Mouse (Mus musculus): ENCODE measurements around the gene Ppp1r14a.

Gene Ppp1r14a

DNA sequence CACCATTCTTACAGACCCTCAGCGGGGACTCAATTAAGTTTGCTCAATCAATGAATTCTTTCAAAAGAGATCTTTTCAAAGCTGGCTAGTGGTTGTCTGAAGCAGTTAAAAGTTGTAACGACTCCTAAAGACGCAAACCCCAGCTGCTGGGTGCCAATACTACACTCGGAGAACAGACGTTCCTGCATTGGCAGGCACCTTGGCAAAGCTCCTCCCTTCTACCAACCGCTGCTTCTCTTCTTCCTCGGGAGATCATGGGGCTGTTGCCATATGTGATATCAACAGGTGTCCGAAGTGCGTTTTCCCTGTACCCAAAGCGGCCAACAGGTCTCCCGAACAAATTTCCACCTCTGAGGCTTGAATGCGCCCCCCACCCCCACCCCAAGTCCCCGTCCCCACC, 8.3 kb upstream of the Ppp1r14a start:
- DNase-seq, result no peak

GRCm38 (mm10) chr7:29281201-29282073, 7.7 kb upstream of the Ppp1r14a start, which contains the start of gene Spint2:
Gene Spint2 (minus strand): TSS chr7:29281912.
- DNase-seq, result peak; percentile 95

DNA sequence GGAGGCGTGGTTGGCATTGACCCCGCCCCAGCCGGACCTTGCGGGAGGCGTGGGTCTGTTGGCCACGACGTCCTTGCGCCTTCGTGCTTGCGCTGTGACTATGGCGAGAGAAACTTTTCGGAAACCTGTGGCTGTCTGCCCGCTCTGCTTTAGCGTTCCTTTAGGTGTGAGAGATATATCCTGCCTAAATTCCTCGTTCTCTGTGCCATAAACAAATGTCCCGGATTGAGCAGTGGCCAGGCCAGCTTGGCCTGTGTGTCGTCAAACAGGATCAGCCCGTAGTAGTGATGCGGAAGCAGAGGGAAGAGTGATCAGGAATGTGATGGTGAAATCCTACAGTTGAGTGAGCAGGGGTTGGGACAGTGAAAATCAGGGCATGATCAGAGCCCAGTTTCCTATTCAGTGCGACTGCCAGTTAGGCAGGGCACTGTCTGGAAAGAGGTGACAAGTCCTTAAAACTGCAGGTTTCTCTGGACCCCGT, 7.0 kb upstream of the Ppp1r14a start:
- no peak for DNase-seq

- no peak for DNase-seq
These were observed 5.2 kb upstream of the Ppp1r14a start for GRCm38 (mm10) chr7:29283876-29284275.

GRCm38 (mm10) chr7:29284523-29284922, 4.6 kb upstream of the Ppp1r14a start:
- DNase-seq, result no peak

DNA sequence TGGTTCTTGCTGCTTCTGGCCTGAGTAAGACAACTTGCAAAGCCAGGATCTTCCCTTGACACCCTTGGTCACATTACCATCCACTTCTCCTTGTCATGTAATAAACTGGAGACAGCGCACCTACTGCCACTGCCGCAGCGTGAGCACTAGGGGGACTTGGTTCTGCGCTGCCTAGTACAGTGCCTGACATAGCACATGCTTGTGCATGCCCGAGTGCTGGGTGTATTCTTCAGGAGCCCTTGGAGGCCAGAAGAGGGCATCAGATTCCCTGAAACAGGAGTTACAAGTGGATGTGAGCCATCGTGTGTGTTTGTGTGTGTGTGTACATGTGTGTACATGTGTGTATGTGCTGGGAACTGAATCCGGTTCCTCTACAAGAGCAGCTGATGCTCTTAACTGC, 1.6 kb upstream of the Ppp1r14a start:
- no peak for DNase-seq

DNA sequence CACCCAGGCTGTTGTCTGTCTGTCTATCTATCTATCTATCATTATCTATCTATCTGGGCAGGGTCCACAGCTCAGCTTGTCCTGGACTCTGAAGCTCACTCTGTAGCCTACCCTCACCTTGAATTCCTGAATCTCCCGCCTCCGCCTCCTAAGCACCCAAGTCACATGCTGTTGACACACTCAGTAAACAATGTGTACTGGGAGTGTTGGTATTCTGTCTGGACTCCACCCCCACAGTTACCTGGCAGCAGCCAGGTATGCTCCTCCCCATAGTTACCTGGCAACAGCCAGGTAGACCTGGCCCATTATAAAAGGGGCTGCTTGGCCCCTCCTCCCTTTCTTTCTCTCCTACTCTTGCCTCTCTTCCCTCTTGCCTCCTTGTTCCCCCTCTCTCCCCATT, 1.0 kb upstream of the Ppp1r14a start:
- DNase-seq, result no peak

GRCm38 (mm10) chr7:29289856-29290255, 748 bp downstream of the Ppp1r14a start:
- DNase-seq, result peak; percentile 96

GRCm38 (mm10) chr7:29290691-29291485, 1.8 kb downstream of the Ppp1r14a start:
- peak; percentile 93 for DNase-seq

DNA sequence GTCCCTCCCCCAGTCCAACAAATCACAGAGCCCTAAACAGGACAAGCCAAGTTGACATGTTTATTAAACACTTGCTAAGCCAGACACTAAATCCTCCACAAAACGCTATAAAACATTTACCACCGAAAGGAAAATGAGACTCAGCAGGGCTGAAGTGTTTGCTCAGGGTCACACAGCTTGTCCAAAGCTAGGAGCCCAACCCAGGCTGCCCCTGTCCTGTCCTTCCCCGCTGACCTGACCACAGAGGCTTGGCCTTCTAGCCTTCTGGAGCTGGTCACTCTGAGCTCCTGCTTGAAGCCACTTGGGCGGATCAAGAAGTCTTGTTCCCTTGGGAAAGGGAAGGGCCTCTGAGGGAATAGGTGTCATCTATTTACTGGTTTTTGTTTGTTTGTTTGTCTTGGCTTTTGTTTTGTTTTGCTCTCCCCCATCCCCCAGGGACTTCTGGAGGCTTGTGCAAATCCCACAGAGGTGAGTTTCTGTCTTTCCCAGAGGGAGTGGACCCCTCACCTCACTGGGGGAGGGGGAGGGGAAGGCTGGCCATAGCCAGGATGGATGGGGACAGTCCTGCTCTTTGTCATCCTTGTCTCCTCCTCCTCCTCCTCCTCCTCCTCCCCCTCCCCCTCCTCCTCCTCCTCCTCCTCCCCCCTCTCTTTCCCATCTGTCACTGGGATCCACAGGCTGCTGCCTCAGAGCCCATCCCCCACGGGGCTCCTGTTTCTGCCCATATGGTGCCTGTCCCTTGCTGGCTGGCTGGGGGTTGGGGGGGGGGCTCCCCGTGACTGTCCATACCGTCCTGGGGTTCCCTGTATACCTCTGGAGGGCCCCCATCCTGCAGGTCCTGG, 2.7 kb downstream of the Ppp1r14a start:
- peak; percentile 93 for DNase-seq

DNA sequence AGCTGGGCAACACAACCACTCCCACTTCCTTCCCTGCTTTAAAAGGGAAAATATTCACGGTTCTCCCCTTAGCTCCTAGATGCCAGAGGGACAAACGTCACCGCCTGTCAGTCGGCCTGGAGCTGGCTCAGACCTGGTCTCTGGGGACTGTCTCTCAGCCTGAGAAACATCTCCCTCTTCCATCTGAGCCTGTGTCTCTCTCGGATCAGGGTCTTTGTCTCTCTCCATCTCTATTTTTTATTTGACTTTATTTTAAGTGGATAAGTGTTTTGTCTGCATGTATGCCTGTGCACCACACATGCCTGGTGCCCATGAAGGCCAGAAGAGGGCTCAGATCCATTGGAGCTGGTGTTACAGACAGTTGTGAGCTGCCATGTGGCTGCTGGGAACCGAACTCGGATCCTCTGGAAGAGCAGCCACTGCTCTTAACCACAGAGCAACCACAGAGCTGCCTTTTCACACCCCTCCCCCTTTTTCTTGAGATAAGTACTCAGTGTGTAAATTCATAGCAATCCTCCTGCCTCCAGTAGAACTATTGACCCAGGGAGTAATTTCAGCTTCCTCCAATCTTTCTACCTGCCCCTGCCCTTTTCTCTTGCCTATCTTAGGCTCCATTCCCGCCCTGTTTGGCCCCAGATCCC, 3.5 kb downstream of the Ppp1r14a start:
- peak; percentile 98 for DNase-seq

GRCm38 (mm10) chr7:29293131-29294065, 4.3 kb downstream of the Ppp1r14a start:
- DNase-seq, result peak; percentile 98

GRCm38 (mm10) chr7:29294111-29294761, 5.1 kb downstream of the Ppp1r14a start:
- peak; percentile 91 for DNase-seq

DNA sequence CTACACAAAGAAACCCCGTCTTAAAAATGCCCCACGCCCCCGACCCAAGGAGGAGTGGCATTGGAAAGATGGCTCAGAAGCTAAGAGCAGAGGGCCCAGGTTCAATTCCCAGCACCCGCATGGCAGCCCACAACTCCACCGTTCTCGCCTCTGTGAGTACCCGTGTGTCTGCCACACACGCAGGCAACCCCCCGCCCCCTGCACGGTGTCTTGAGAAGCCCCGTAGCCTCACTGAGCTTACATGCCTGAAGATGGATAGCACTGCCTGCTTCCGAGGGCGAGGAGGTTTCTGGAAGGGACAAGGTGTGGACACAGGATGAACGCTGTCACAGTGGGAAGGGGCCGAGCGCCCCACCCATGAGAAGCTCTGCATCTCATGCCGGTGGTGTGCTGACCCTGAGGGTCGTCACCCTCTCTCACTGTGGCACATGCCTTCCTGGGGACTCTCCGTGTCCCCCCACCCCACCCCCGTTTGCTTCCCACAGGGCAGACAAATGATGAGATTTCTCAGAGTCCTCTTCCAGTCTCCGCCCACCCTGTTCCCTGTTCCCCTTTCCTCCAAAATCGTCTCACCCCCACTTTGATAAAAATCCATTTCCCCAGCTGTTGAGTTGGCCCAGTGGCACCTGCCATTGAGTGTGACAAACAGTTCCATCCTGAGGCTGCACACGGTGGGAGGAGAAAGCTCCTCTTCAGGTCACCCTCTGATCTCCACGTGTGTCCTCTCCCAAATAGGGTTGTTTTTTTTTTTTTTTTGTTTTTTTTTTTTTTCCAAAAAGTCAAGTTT, 6.9 kb downstream of the Ppp1r14a start:
- peak; percentile 90 for DNase-seq

GRCm38 (mm10) chr7:29296998-29297397, 7.9 kb downstream of the Ppp1r14a start:
- peak; percentile 96 for DNase-seq

DNA sequence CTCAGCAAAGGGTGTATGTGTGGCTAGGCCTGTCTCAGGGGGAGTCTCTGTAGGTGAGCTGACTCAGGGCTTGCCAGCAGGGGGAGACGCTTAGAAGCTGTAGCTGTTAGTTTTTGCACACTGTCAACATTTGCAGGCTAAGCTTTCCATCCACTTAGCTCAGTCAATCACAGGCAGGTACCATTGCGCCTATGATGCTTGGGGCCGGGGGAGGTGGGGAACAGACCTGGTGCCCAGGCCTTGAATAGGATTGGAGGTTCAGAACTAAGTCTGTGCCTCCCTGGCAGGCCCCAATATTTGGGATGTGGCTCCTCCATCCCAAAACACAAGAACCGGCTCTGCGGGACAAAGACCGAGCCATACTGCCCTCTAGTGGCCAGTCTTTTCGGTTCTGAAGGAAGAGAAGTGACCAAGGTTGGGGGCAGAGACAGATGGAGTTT, 12.0 kb downstream of the Ppp1r14a start:
- no peak for DNase-seq

GRCm38 (mm10) chr7:29302641-29303040, 13.5 kb downstream of the Ppp1r14a start:
- no peak for DNase-seq

- peak; percentile 98 for DNase-seq
These were observed 14.8 kb downstream of the Ppp1r14a start, which contains the start of gene Dpf1 for GRCm38 (mm10) chr7:29303738-29304462. Gene Dpf1 (plus strand): TSS chr7:29303951.
